Mouse (Mus musculus): ENCODE measurements around the gene Neu1. TPM values are rescaled to one million over a fixed set of nuclear protein-coding genes. Genes with fewer than 3 reads are reported as not detected.
A peak's percentile ranks its signal among the peaks of the same experiment; 100 is the strongest.
"Not testable (repeated sequence)": the region's sequence is repeated elsewhere in the genome, so short reads cannot be mapped to it uniquely, and the experiment has no call there.

The Neu1 gene
- polyA plus RNA-seq, 1 experiment from 2014 or later, result 19.6 TPM

GRCm38 (mm10) chr17:34948721-34949552, 17.9 kb downstream of the Neu1 start:
- H3K27me3 ChIP-seq (ENCODE audit: control insufficient read depth, insufficient read depth, low read length); H3K4me3 ChIP-seq (ENCODE audit: low read length); H3K9ac ChIP-seq (ENCODE audit: low read depth, low read length); ATAC-seq (ENCODE audit: low FRiP score, low TSS enrichment); H3K9me3 ChIP-seq (ENCODE audit: control insufficient read depth, low read length); H3K4me2 ChIP-seq (replicated peaks; ENCODE audit: low read depth, low read length): not testable (repeated sequence)
- 60% methylated on average over 9 of the region's 9 CpGs for WGBS
- H3K4me1 ChIP-seq (ENCODE audit: control insufficient read depth, insufficient read depth, low read length), result 0 out of 2 replicates have a peak, but pooled peaks cover 11% of the 10 kb centered on the region
- peaks cover 22% of the 10 kb centered on the region for H3K36me3 ChIP-seq (ENCODE audit: control insufficient read depth, insufficient read depth, low read length)
- H3K27ac ChIP-seq (ENCODE audit: low read depth, low read length), result peak overlapping the region; percentile 96

GRCm38 (mm10) chr17:34949553-34949969, 18.5 kb downstream of the Neu1 start:
- no peak overlapping the region for H3K4me2 ChIP-seq (replicated peaks; ENCODE audit: low read depth, low read length)
- peak overlapping the region; percentile 96 for H3K27ac ChIP-seq (ENCODE audit: low read depth, low read length)
- peaks cover 22% of the 10 kb centered on the region for H3K36me3 ChIP-seq (ENCODE audit: control insufficient read depth, insufficient read depth, low read length)
- 44% methylated on average over 4 of the region's 4 CpGs for WGBS
- H3K4me3 ChIP-seq (ENCODE audit: low read length), result no peak overlapping the region
- ATAC-seq (ENCODE audit: low FRiP score, low TSS enrichment), result no peak; the same call in 1 of the 2 replicates
- 0 out of 2 replicates have a peak, but pooled peaks cover 11% of the 10 kb centered on the region for H3K4me1 ChIP-seq (ENCODE audit: control insufficient read depth, insufficient read depth, low read length)
- H3K9me3 ChIP-seq (ENCODE audit: control insufficient read depth, low read length), result no peaks in the 10 kb centered on the region
- no peaks in the 10 kb centered on the region for H3K27me3 ChIP-seq (ENCODE audit: control insufficient read depth, insufficient read depth, low read length)
- no peak overlapping the region; the same call in 1 of the 2 replicates for H3K9ac ChIP-seq (ENCODE audit: low read depth, low read length)

GRCm38 (mm10) chr17:34950514-34951455, 19.7 kb downstream of the Neu1 start:
- Histone ChIP-seq H3K36me3 (ENCODE audit: control insufficient read depth, insufficient read depth, low read length) (peaks cover 22% of the 10 kb centered on the region), H3K9ac (ENCODE audit: low read depth, low read length) (peak overlapping the region; percentile 99), H3K4me2 (replicated peaks; ENCODE audit: low read depth, low read length) (peak overlapping the region; percentile 84), H3K4me3 (ENCODE audit: low read length) (peak overlapping the region; percentile 97), H3K27ac (ENCODE audit: low read depth, low read length) (peak overlapping the region; percentile 96), H3K4me1 (ENCODE audit: control insufficient read depth, insufficient read depth, low read length) (0 out of 2 replicates have a peak, but pooled peaks cover 11% of the 10 kb centered on the region), H3K27me3 (ENCODE audit: control insufficient read depth, insufficient read depth, low read length) (no peaks in the 10 kb centered on the region), H3K9me3 (ENCODE audit: control insufficient read depth, low read length) (no peaks in the 10 kb centered on the region)
- 17% methylated on average over 10 of the region's 10 CpGs for WGBS
- no peak for ATAC-seq (ENCODE audit: low FRiP score, low TSS enrichment)

GRCm38 (mm10) chr17:34951636-34952377, 20.8 kb downstream of the Neu1 start:
- H3K4me1 ChIP-seq (ENCODE audit: control insufficient read depth, insufficient read depth, low read length), result 0 out of 2 replicates have a peak, but pooled peaks cover 11% of the 10 kb centered on the region
- peak overlapping the region; percentile 99 for H3K9ac ChIP-seq (ENCODE audit: low read depth, low read length)
- no peaks in the 10 kb centered on the region for H3K9me3 ChIP-seq (ENCODE audit: control insufficient read depth, low read length)
- H3K4me2 ChIP-seq (replicated peaks; ENCODE audit: low read depth, low read length), result peak overlapping the region; percentile 84
- H3K27me3 ChIP-seq (ENCODE audit: control insufficient read depth, insufficient read depth, low read length), result no peaks in the 10 kb centered on the region
- ATAC-seq (ENCODE audit: low FRiP score, low TSS enrichment), result no peak
- peaks cover 22% of the 10 kb centered on the region for H3K36me3 ChIP-seq (ENCODE audit: control insufficient read depth, insufficient read depth, low read length)
- peak overlapping the region; percentile 97 for H3K4me3 ChIP-seq (ENCODE audit: low read length)
- peak overlapping the region; percentile 96 for H3K27ac ChIP-seq (ENCODE audit: low read depth, low read length)
- WGBS, result under 1% methylated on average over 29 of the region's 29 CpGs

GRCm38 (mm10) chr17:34952378-34953040, 21.5 kb downstream of the Neu1 start:
- H3K27ac ChIP-seq (ENCODE audit: low read depth, low read length), result peak overlapping the region; percentile 96
- H3K36me3 ChIP-seq (ENCODE audit: control insufficient read depth, insufficient read depth, low read length), result peaks cover 22% of the 10 kb centered on the region
- no peaks in the 10 kb centered on the region for H3K27me3 ChIP-seq (ENCODE audit: control insufficient read depth, insufficient read depth, low read length)
- WGBS, result 1% methylated on average over 23 of the region's 23 CpGs
- H3K4me3 ChIP-seq (ENCODE audit: low read length), result peak overlapping the region; percentile 97
- H3K4me2 ChIP-seq (replicated peaks; ENCODE audit: low read depth, low read length), result peak overlapping the region; percentile 84
- ATAC-seq (ENCODE audit: low FRiP score, low TSS enrichment), result peak; percentile 79
- peak overlapping the region; percentile 99 for H3K9ac ChIP-seq (ENCODE audit: low read depth, low read length)
- H3K4me1 ChIP-seq (ENCODE audit: control insufficient read depth, insufficient read depth, low read length), result 0 out of 2 replicates have a peak, but pooled peaks cover 11% of the 10 kb centered on the region
- no peaks in the 10 kb centered on the region for H3K9me3 ChIP-seq (ENCODE audit: control insufficient read depth, low read length)

- no peak overlapping the region for H3K27ac ChIP-seq (ENCODE audit: low read depth, low read length)
- WGBS, result 93% methylated on average over 3 of the region's 3 CpGs
Measured at GRCm38 (mm10) chr17:34953258-34953657, 22.2 kb downstream of the Neu1 start.

GRCm38 (mm10) chr17:34953904-34954303, 22.9 kb downstream of the Neu1 start:
- H3K27me3 ChIP-seq (ENCODE audit: control insufficient read depth, insufficient read depth, low read length), result no peaks in the 10 kb centered on the region
- peaks cover 22% of the 10 kb centered on the region for H3K36me3 ChIP-seq (ENCODE audit: control insufficient read depth, insufficient read depth, low read length)
- H3K9ac ChIP-seq (ENCODE audit: low read depth, low read length), result no peak overlapping the region
- H3K9me3 ChIP-seq (ENCODE audit: control insufficient read depth, low read length), result no peaks in the 10 kb centered on the region
- no peak overlapping the region for H3K27ac ChIP-seq (ENCODE audit: low read depth, low read length)
- 95% methylated on average over 4 of the region's 4 CpGs for WGBS
- ATAC-seq (ENCODE audit: low FRiP score, low TSS enrichment), result no peak
- no peak overlapping the region for H3K4me3 ChIP-seq (ENCODE audit: low read length)
- 0 out of 2 replicates have a peak, but pooled peaks cover 11% of the 10 kb centered on the region for H3K4me1 ChIP-seq (ENCODE audit: control insufficient read depth, insufficient read depth, low read length)
- no peak overlapping the region for H3K4me2 ChIP-seq (replicated peaks; ENCODE audit: low read depth, low read length)

More at GRCm38 (mm10) chr17:34953258-34953657, 22.2 kb downstream of the Neu1 start:
- Histone ChIP-seq H3K4me3 (ENCODE audit: low read length) (no peak overlapping the region), H3K4me2 (replicated peaks; ENCODE audit: low read depth, low read length) (no peak overlapping the region), H3K9ac (ENCODE audit: low read depth, low read length) (no peak overlapping the region), H3K36me3 (ENCODE audit: control insufficient read depth, insufficient read depth, low read length) (peaks cover 22% of the 10 kb centered on the region), H3K9me3 (ENCODE audit: control insufficient read depth, low read length) (no peaks in the 10 kb centered on the region), H3K27me3 (ENCODE audit: control insufficient read depth, insufficient read depth, low read length) (no peaks in the 10 kb centered on the region), H3K4me1 (ENCODE audit: control insufficient read depth, insufficient read depth, low read length) (0 out of 2 replicates have a peak, but pooled peaks cover 11% of the 10 kb centered on the region)
- no peak for ATAC-seq (ENCODE audit: low FRiP score, low TSS enrichment)

GRCm38 (mm10) chr17:34954831-34955230, 23.8 kb downstream of the Neu1 start:
- WGBS, result 86% methylated on average over 4 of the region's 4 CpGs
- Histone ChIP-seq H3K4me3 (ENCODE audit: low read length) (no peak overlapping the region), H3K36me3 (ENCODE audit: control insufficient read depth, insufficient read depth, low read length) (peaks cover 17% of the 10 kb centered on the region), H3K9ac (ENCODE audit: low read depth, low read length) (no peak overlapping the region), H3K27me3 (ENCODE audit: control insufficient read depth, insufficient read depth, low read length) (no peaks in the 10 kb centered on the region), H3K4me1 (ENCODE audit: control insufficient read depth, insufficient read depth, low read length) (0 out of 2 replicates have a peak, but pooled peaks cover 11% of the 10 kb centered on the region), H3K27ac (ENCODE audit: low read depth, low read length) (no peak overlapping the region), H3K4me2 (replicated peaks; ENCODE audit: low read depth, low read length) (no peak overlapping the region), H3K9me3 (ENCODE audit: control insufficient read depth, low read length) (no peaks in the 10 kb centered on the region)
- ATAC-seq (ENCODE audit: low FRiP score, low TSS enrichment), result no peak
